Mouse (Mus musculus) kidney, embryonic 15.5 days (tissue): ENCODE measurements around the gene 2310011J03Rik. TPM values are rescaled to one million over a fixed set of nuclear protein-coding genes. Genes with fewer than 3 reads are reported as not detected.
"Not testable (repeated sequence)": the region's sequence is repeated elsewhere in the genome, so short reads cannot be mapped to it uniquely, and the experiment has no call there.

Experiments
- ATAC-seq: fragments of 200-750 bp; cut with Nextera tagmentation; replicated peaks from 2 replicates; pipeline ENCODE4 v1.8.0; 2017; ENCODE audit warnings: moderate TSS enrichment; ENCODE audit not compliant: low FRiP score
- H3K27ac ChIP-seq: fragments of 300-500 bp; sonication (generic); 2 replicates; pipeline ENCODE4 v1.5.1; 2015; ENCODE audit warnings: mild to moderate bottlenecking, inconsistent platforms
- H3K27me3 ChIP-seq: fragments of 300-500 bp; sonication (generic); 2 replicates; pipeline ENCODE4 v1.6.1; 2015; ENCODE audit warnings: inconsistent platforms
- H3K36me3 ChIP-seq: fragments of 300-500 bp; sonication (generic); 2 replicates; pipeline ENCODE4 v1.6.1; 2015; ENCODE audit warnings: inconsistent platforms
- H3K4me1 ChIP-seq: fragments of 300-500 bp; sonication (generic); 2 replicates; pipeline ENCODE4 v1.6.1; 2015; ENCODE audit warnings: inconsistent platforms
- H3K4me2 ChIP-seq: fragments of 300-500 bp; sonication (generic); 2 replicates; pipeline ENCODE4 v1.6.1; 2015; ENCODE audit warnings: moderate library complexity, mild to moderate bottlenecking, inconsistent platforms
- H3K4me3 ChIP-seq: fragments of 300-500 bp; sonication (generic); replicated peaks from 2 replicates; pipeline ENCODE4 v1.5.1; 2015; ENCODE audit warnings: mild to moderate bottlenecking, inconsistent platforms
- H3K9ac ChIP-seq: fragments of 300-500 bp; sonication (generic); 2 replicates; pipeline ENCODE4 v1.6.1; 2015; ENCODE audit warnings: mild to moderate bottlenecking, inconsistent platforms
- H3K9me3 ChIP-seq: fragments of 300-500 bp; sonication (generic); replicated peaks from 2 replicates; pipeline ENCODE4 v1.6.1; 2016; ENCODE audit warnings: inconsistent platforms
- WGBS: fragments of 180-500 bp; shearing (Covaris S2); methylation state at CpG from one replicate; pipeline ENCODE4 v1.1.7; 2015; ENCODE audit warnings: mixed read lengths; 5-methylcytosine and 5-hydroxymethylcytosine counted together
- polyA plus RNA-seq: library from polyadenylated mRNA; unstranded; fragments of >200 nt; fragmentation: Nextera tagmentation; extraction: Ambion mirVana; gene quantifications from 2 replicates; pipeline ENCODE4 v1.2.1, GENCODE M21; 2015

Gene 2310011J03Rik
- polyA plus RNA-seq, 1 experiment from 2014 or later = 52.7 TPM

DNA sequence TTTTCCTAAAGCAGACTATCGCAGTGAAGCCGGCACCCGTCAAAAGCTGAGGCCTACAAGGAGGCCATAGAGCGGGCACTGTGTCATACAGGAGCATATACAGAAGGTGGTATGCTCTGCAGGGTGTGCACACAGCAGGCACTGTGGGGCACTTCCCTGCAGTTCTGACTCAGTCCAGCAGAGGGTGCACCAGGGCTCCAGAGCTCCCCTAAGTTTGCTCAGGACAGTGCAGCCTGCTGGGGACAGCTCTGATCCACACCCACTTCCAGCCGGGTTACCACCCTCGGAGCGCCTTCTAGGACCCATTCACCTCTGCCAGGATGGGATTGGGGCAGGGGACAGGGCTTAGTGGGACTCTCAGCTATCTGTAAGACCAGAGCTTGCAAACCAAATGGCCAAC is 30.0 kb upstream of the 2310011J03Rik start:
- Histone ChIP-seq H3K4me2 (no peak overlapping the region), H3K4me3 (no peak overlapping the region), H3K27ac (no peak overlapping the region), H3K9ac (no peak overlapping the region), H3K36me3 (no peaks in the 10 kb centered on the region), H3K4me1 (peaks cover 34% of the 10 kb centered on the region), H3K9me3 (no peaks in the 10 kb centered on the region), H3K27me3 (peaks cover 100% of the 10 kb centered on the region)
- 2% methylated on average over 7 of the region's 7 CpGs for WGBS
- ATAC-seq = peak; percentile 87

DNA sequence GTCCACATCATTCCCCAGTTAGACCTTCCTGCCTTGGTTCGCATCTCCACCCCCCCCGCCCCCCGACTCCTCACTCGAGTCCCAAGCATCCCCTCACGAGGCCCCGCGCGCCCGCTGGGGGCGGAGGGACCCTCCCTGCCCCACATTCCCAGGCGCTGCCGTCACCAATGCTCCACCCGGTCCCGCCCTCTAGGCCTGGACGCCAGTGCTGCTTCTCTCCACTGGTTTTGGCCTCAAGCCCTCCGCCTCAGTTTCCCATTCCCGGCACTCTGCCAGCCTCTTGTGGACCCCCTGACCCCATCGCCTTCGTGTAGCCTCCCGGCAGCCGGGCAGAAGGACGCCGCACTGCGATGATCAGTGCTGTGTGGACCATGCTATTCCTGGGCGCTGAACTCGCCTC is 28.6 kb upstream of the 2310011J03Rik start:
- ATAC-seq = no peak
- no peaks in the 10 kb centered on the region for H3K36me3 ChIP-seq
- H3K4me2 ChIP-seq = peak overlapping the region; percentile 55
- 11% methylated on average over 26 of the region's 26 CpGs for WGBS
- H3K4me1 ChIP-seq = peaks cover 45% of the 10 kb centered on the region
- H3K9me3 ChIP-seq = no peaks in the 10 kb centered on the region
- peaks cover 100% of the 10 kb centered on the region for H3K27me3 ChIP-seq
- H3K9ac ChIP-seq = no peak overlapping the region
- no peak overlapping the region for H3K27ac ChIP-seq
- peak overlapping the region; percentile 31 for H3K4me3 ChIP-seq

DNA sequence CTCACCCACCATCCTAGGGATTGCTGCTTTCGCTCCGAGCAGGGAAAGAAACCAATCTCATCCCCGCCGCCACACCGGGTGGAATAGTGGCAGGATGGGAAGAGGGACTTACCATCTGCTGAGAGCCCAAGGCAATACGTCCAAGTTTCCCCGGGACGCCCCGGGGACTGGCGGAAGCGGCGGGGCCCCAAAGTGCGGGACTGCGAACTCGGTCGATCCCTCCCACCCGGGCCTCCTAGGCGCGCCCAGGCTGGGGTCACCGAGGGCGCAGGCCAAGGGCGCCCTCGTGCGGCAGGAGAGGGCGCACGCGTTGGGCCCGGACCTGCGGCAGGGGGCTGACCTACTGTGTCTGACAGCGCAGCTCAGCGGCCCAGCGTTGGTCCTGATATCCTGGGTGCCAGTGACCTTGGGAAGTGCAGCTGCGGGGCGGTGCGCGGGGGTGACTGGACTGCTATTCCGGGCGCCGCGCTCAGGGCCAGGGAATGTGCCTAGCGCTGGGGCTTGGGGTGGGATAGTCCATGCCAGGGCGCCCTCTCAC is 28.0 kb upstream of the 2310011J03Rik start, which contains the start of gene Adamtsl5:
Gene Adamtsl5, minus strand, starts transcription at position 169 of the 538 bp plus-strand sequence.
- Histone ChIP-seq H3K27me3 (peaks cover 100% of the 10 kb centered on the region), H3K9me3 (no peaks in the 10 kb centered on the region), H3K4me2 (peak within 1 kb of the TSS; percentile 55), H3K4me3 (peak within 1 kb of the TSS; percentile 31), H3K4me1 (peaks cover 51% of the 10 kb centered on the region), H3K9ac (0 out of 2 replicates have a peak within 1 kb of the TSS, but pooled peaks have one; percentile 7), H3K27ac (no peak within 1 kb of the TSS), H3K36me3 (no peaks in the 10 kb centered on the region)
- ATAC-seq = no peak
- WGBS = under 1% methylated on average over 42 of the region's 42 CpGs

DNA sequence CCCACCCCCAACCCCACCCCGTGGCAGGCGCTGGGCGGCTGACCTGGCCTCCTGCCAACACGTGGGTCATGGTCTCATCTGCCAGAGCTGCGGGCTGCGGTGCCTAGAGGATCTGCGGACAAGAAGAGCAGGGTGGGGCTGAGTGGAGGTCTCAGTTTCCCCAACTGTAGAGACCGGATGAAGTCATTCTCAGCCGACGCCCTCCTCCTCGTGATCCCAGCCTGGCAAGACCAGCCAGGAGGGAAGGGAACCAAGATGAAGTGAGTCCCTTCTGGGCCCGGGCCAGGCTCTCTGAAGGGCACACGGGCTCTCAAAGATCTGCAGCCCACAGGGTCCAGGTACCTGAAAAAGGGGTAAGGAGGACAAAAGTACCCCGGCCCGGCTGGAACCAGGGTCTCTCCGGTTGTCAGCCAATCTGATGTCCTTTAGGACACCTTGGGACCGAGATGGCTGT is 27.2 kb upstream of the 2310011J03Rik start:
- no peak for ATAC-seq
- Histone ChIP-seq H3K4me2 (peak overlapping the region; percentile 55), H3K36me3 (no peaks in the 10 kb centered on the region), H3K9ac (0 out of 2 replicates have a peak overlapping the region, but pooled peaks have one; percentile 7), H3K4me1 (peaks cover 51% of the 10 kb centered on the region), H3K27ac (no peak overlapping the region), H3K9me3 (no peaks in the 10 kb centered on the region), H3K27me3 (peaks cover 100% of the 10 kb centered on the region), H3K4me3 (peak overlapping the region; percentile 31)
- WGBS = 11% methylated on average over 17 of the region's 17 CpGs

DNA sequence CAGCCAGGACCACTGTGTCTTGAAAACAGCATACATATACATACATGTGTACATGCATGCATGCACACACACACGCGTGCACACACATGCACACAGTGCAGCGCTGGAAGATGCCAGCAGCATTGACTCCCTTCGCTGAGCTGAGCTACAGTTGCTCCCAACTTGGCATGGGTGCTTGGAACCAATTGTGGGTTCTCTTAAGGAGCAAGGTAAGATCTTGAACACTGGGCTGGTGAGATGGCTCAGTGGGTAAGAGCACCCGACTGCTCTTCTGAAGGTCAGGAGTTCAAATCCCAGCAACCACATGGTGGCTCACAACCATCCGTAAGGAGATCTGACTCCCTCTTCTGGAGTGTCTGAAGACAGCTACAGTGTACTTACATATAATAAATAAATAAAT is 25.6 kb upstream of the 2310011J03Rik start:
- WGBS = 80% methylated on average over 6 of the region's 6 CpGs
- not testable (repeated sequence) for ATAC-seq, H3K27ac ChIP-seq

DNA sequence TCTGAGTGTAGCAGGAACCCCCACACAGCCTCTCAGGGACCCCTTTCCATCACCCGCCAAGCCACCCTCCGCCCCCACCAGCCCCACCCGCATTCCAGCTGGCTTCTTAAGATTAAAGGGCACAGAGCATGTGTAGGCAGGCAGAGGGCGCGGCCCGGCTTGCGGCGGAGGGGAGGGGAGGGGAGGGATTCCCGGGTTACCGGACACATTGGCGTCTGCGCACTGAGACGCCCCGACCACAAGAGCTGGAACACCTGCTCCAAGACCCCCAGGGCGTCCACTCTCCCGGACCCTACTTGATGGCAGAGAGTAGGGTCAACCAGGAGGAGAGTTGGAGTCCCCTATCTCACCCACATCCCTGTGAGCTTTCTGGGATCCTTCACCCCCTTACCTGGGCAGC is 24.8 kb upstream of the 2310011J03Rik start:
- Histone ChIP-seq H3K4me1 (peaks cover 73% of the 10 kb centered on the region), H3K9me3 (no peaks in the 10 kb centered on the region), H3K27me3 (peaks cover 100% of the 10 kb centered on the region), H3K27ac (no peak overlapping the region), H3K36me3 (no peaks in the 10 kb centered on the region), H3K4me2 (peak overlapping the region; percentile 23), H3K4me3 (no peak overlapping the region; the same call in 1 of the 2 replicates), H3K9ac (no peak overlapping the region)
- no peak for ATAC-seq
- 2% methylated on average over 16 of the region's 16 CpGs for WGBS

More for the DNA sequence above, 25.6 kb upstream of the 2310011J03Rik start:
- not testable (repeated sequence) for H3K4me2 ChIP-seq, H3K36me3 ChIP-seq, H3K4me3 ChIP-seq, H3K9ac ChIP-seq, H3K9me3 ChIP-seq
- Histone ChIP-seq H3K4me1 (peaks cover 67% of the 10 kb centered on the region), H3K27me3 (peaks cover 100% of the 10 kb centered on the region)

DNA sequence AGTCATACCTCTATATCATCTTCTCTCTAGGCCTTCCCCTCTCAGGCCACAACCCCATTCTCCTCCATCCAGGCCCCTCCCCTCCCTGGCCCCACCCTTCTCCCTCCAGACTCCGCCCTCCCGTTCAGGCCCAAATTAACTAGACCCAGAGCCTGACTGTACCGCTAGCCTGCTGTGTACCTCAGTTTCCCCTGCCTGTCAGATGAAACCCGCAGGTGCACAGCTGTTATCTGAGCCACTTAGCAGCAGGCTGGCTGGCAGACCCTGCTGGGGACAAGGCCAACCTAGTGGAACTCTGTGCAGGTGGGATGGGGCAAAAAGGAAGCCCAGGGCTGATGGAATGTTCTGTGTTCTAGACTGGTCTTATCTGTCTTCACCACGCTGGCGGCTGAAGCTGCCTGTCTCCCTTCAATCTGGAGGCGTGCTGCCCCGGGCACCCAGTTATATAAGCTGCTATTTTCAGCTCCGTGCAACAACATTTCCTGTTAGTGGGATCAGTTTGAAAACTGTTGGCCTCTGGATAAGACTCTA is 23.9 kb upstream of the 2310011J03Rik start:
- Histone ChIP-seq H3K4me3 (no peak overlapping the region), H3K27ac (no peak overlapping the region), H3K27me3 (peaks cover 95% of the 10 kb centered on the region), H3K9me3 (no peaks in the 10 kb centered on the region), H3K4me1 (peaks cover 72% of the 10 kb centered on the region), H3K9ac (no peak overlapping the region), H3K4me2 (no peak overlapping the region), H3K36me3 (no peaks in the 10 kb centered on the region)
- 0 out of 2 replicates have a peak, but pooled peaks have one; percentile 9 for ATAC-seq
- 47% methylated on average over 9 of the region's 9 CpGs for WGBS

DNA sequence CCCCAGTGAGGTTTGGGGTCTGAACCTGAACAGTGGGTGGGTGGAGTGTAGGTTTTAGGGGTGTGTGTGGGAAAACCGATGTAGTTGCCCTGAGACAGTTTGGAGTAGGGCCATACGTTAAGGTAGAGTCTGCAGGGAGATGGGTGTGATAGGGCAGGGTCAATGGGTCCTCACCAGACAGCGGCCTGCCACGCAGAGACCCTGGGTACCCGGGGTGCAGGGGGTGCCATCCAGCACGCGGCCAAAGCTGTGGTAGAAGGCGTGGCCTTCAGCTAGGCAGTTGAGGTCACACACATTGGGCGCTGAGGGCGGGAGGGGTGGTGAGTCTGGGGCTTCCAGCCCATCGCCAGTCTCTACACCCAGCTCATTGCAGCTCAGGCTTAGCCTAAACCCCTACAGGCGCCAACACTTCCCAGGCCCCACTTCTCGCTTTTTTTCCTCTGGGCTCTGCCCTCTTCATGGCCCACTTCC is 23.1 kb upstream of the 2310011J03Rik start:
- H3K36me3 ChIP-seq = no peaks in the 10 kb centered on the region
- 24% methylated on average over 13 of the region's 13 CpGs for WGBS
- H3K9me3 ChIP-seq = no peaks in the 10 kb centered on the region
- peaks cover 88% of the 10 kb centered on the region for H3K27me3 ChIP-seq
- H3K27ac ChIP-seq = peak overlapping the region; percentile 22; the same call in 1 of the 2 replicates
- H3K4me1 ChIP-seq = peaks cover 64% of the 10 kb centered on the region
- ATAC-seq = peak; percentile 26
- H3K4me3 ChIP-seq = peak overlapping the region; percentile 37
- peak overlapping the region; percentile 63 for H3K4me2 ChIP-seq
- 0 out of 2 replicates have a peak overlapping the region, but pooled peaks have one; percentile 8 for H3K9ac ChIP-seq

DNA sequence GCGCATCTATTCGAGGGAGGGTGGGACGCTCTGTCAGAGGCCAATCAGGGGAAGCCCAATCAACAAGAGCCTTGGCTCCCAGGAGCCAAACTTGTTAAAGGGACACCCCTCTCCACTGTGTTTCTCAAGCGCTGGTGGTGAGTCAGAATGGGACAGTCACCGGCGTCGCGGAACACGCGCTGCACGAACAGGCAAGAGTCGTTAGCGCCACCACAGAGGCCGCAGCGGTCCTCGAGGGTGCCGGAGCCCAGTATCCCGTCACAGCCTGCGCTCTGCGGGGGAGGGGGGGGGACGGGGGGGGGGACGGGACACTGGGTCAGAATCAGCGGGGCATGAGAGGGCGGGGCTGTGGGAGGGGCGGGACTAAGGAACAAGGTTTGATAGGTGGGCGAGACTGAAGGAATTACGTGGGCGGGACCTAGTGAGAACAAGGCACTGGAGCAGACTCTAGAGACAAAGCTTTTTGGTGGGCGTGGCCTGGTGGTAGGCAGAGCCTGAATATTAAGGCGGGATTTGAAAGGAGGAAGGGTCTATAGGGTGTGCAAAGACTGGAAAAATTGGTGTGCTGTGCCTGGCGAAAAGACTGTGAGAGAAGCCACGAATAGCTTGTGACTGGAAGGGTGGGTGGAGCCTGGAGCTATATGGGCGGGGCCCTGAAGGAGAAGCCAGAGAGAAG is 22.6 kb upstream of the 2310011J03Rik start:
- WGBS = 1% methylated on average over 28 of the region's 33 CpGs
- Histone ChIP-seq H3K36me3 (no peaks in the 10 kb centered on the region), H3K4me1 (peaks cover 59% of the 10 kb centered on the region), H3K27me3 (peaks cover 86% of the 10 kb centered on the region), H3K27ac (no peak overlapping the region), H3K4me2 (peak overlapping the region; percentile 63), H3K4me3 (peak overlapping the region; percentile 37), H3K9me3 (no peaks in the 10 kb centered on the region), H3K9ac (0 out of 2 replicates have a peak overlapping the region, but pooled peaks have one; percentile 8)
- ATAC-seq = peak; percentile 68

DNA sequence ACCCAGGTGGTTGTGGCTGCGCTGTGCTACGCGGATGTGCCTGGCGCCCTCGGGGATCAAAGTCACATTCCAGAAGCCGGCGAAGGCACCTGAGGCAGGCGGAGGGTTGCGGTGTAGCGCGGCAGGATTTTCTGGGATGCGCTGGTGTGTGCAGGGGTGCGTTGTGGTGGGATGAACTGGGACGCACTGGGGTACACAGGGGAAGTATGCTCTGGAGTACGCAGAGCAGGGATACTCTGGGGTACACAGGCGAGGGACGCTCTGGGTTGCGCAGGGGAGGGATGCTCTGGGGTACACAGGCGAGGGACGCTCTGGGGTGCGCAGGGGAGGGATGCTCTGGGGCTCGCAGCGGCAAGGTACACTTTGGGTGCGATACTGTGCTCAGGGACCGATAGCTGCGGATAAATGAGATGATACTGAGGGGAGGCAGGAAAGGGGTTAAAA is 22.0 kb upstream of the 2310011J03Rik start:
- Histone ChIP-seq H3K27ac (no peak overlapping the region), H3K9me3 (no peaks in the 10 kb centered on the region), H3K36me3 (no peaks in the 10 kb centered on the region), H3K4me1 (peaks cover 53% of the 10 kb centered on the region), H3K4me2 (peak overlapping the region; percentile 63), H3K4me3 (peak overlapping the region; percentile 37), H3K9ac (no peak overlapping the region), H3K27me3 (peaks cover 80% of the 10 kb centered on the region)
- 0 out of 2 replicates have a peak, but pooled peaks have one; percentile 5 for ATAC-seq
- 3% methylated on average over 26 of the region's 26 CpGs for WGBS

DNA sequence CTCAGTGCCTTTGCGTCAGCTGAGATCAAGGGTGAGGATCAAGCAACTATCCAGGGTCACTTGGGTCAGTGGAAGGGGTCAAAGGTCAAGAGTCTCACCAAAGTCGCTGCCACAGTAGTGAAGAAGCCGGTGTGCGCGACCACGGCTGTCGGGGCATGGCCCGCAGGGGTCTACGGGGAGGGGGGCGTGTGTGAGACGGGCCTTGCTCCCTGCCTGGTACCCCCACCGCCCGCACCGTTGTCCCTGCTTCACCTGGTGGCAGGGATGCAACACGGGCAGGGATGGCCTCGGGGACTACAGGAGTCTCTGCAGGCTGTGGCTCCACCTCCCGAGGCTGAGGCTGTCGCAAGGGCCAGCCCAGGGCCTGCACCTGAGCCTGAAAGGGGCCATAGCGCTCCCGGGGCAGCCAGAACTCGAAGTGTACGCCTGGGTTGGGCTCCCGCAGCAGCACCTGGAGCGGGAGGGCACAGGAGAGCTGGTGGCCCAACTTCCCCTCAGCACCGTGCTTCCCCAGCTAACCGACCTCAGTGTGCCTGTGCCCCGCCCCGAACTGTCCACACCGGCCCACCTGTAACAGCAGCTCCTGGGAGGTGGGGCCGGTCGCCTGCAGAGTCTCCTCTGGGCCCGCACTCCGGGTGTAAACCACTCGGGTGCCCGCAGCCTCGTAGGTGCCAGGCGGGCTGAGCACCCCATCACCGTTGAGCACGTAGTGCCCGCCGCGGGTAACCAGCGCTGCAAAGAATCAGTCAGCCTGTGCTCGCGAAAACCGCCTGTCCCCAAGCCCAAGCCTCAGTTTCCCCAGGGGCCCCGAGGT is 21.4 kb upstream of the 2310011J03Rik start:
- 4% methylated on average over 47 of the region's 47 CpGs for WGBS
- Histone ChIP-seq H3K4me3 (peak overlapping the region; percentile 37), H3K9ac (no peak overlapping the region), H3K27ac (no peak overlapping the region), H3K4me2 (peak overlapping the region; percentile 63), H3K27me3 (peaks cover 74% of the 10 kb centered on the region), H3K36me3 (no peaks in the 10 kb centered on the region), H3K4me1 (peaks cover 52% of the 10 kb centered on the region), H3K9me3 (no peaks in the 10 kb centered on the region)
- no peak for ATAC-seq
